Mouse (Mus musculus) CH12.LX (cell line): ENCODE measurements around the gene Nudt16l1.

Experiments
- CTCF ChIP-seq, 2 experiments: IDR thresholded peaks in 1 of 2; conservative IDR thresholded peaks in 1 of 2; 2 replicates each; pipeline ENCODE4 v1.5.1; 2011 to 2012; ENCODE audit warnings: low read depth in 2 of 2, low read length in 2 of 2, improper control_type of control experiment in 1 of 2, inconsistent platforms in 1 of 2, mild to moderate bottlenecking in 1 of 2, moderate library complexity in 1 of 2
- E2F4 ChIP-seq: IDR thresholded peaks from 2 replicates; pipeline ENCODE4 v1.6.1; 2011; ENCODE audit warnings: low read depth, low read length, improper control_type of control experiment; ENCODE audit not compliant: insufficient replicate concordance
- EP300 ChIP-seq: IDR thresholded peaks from 2 replicates; pipeline ENCODE4 v1.6.1; 2011; ENCODE audit warnings: low read length, improper control_type of control experiment
- JUND ChIP-seq: conservative IDR thresholded peaks from 2 replicates; pipeline ENCODE4 v1.6.1; 2011; ENCODE audit warnings: low read depth, low read length, improper control_type of control experiment
- MEF2A ChIP-seq: IDR thresholded peaks from 2 replicates; pipeline ENCODE4 v1.6.1; 2014; ENCODE audit warnings: low read depth, mild to moderate bottlenecking, inconsistent platforms, low read length, improper control_type of control experiment, borderline replicate concordance
- NRF1 ChIP-seq: IDR thresholded peaks from 2 replicates; pipeline ENCODE4 v1.6.1; 2014; ENCODE audit warnings: low read depth, mild to moderate bottlenecking, inconsistent platforms, low read length, improper control_type of control experiment, moderate library complexity
- POLR2A ChIP-seq: IDR thresholded peaks from 2 replicates; pipeline ENCODE4 v1.6.1; 2011; ENCODE audit warnings: low read depth, mild to moderate bottlenecking, improper control_type of control experiment, low read length
- SIN3A ChIP-seq: IDR thresholded peaks from 2 replicates; pipeline ENCODE4 v1.6.1; 2012; ENCODE audit warnings: low read length, improper control_type of control experiment, inconsistent platforms
- ZC3H11A ChIP-seq: IDR thresholded peaks from 2 replicates; pipeline ENCODE4 v1.6.1; 2012; ENCODE audit warnings: low read depth, mild to moderate bottlenecking, inconsistent platforms, low read length, improper control_type of control experiment

GRCm38 (mm10) chr16:4897146-4897730 lies 41.3 kb upstream of the Nudt16l1 start:
- no peak for TF ChIP-seq ZC3H11A
- TF ChIP-seq POLR2A: no peak
- TF ChIP-seq EP300: no peak
- TF ChIP-seq CTCF (conservative IDR thresholded peaks at IDR 0.05 in 1 of 2, IDR thresholded peaks at IDR 0.05 in 1 of 2; ENCODE audit: low read depth in 2 of 2, low read length in 2 of 2): peak in 1 of 2 experiments; percentile 50; a peak in 2 of 4 replicates
- no peak for TF ChIP-seq NRF1
- TF ChIP-seq MEF2A: no peak
- TF ChIP-seq JUND: no peak
- no peak for TF ChIP-seq E2F4
- no peak for TF ChIP-seq SIN3A
